Mouse (Mus musculus) forebrain, embryonic 13.5 days (tissue): ENCODE measurements at regions not wholly inside any gene's neighbourhood (a gene's known extent, or its start where the extent isn't known, plus 50 kb on each side); places are given as distances from the start of the nearest gene placed in this dataset.

ENCODE experiments used
- ATAC-seq: fragments of 200-750 bp; cut with Nextera tagmentation; 2 replicates; pipeline ENCODE4 v1.8.0; 2017
- H3K27ac ChIP-seq: fragments of 300-500 bp; sonication (generic); 2 replicates; pipeline ENCODE4 v1.5.1; 2015; ENCODE audit warnings: inconsistent platforms, mild to moderate bottlenecking, moderate library complexity
- H3K27me3 ChIP-seq: fragments of 300-500 bp; sonication (generic); 2 replicates; pipeline ENCODE4 v1.6.1; 2015; ENCODE audit warnings: mild to moderate bottlenecking, inconsistent platforms
- H3K36me3 ChIP-seq: fragments of 300-500 bp; sonication (generic); 2 replicates; pipeline ENCODE4 v1.6.1; 2015; ENCODE audit warnings: mild to moderate bottlenecking, inconsistent platforms; ENCODE audit not compliant: poor library complexity, severe bottlenecking
- H3K4me1 ChIP-seq: fragments of 300-500 bp; sonication (generic); 2 replicates; pipeline ENCODE4 v1.6.1; 2015; ENCODE audit warnings: inconsistent platforms
- H3K4me2 ChIP-seq: fragments of 300-500 bp; sonication (generic); 2 replicates; pipeline ENCODE4 v1.6.1; 2015; ENCODE audit warnings: inconsistent platforms, mild to moderate bottlenecking, moderate library complexity
- H3K4me3 ChIP-seq: fragments of 300-500 bp; sonication (generic); 2 replicates; pipeline ENCODE4 v1.5.1; 2015; ENCODE audit warnings: mild to moderate bottlenecking, inconsistent platforms
- H3K9ac ChIP-seq: fragments of 300-500 bp; sonication (generic); 2 replicates; pipeline ENCODE4 v1.6.1; 2015; ENCODE audit warnings: mild to moderate bottlenecking, inconsistent platforms
- H3K9me3 ChIP-seq: fragments of 300-500 bp; sonication (generic); replicated peaks from 2 replicates; pipeline ENCODE4 v1.6.1; 2016; ENCODE audit warnings: inconsistent platforms
- WGBS: fragments of 180-500 bp; shearing (Covaris S2); methylation state at CpG from one replicate; pipeline ENCODE4 v1.1.7; 2015; 5-methylcytosine and 5-hydroxymethylcytosine counted together

- Histone ChIP-seq H3K4me2 (no peak overlapping the region), H3K4me1 (peaks cover 13% of the 10 kb centered on the region), H3K9me3 (no peaks in the 10 kb centered on the region), H3K36me3 (no peaks in the 10 kb centered on the region), H3K9ac (no peak overlapping the region), H3K27ac (peak overlapping the region; percentile 35), H3K4me3 (no peak overlapping the region), H3K27me3 (no peaks in the 10 kb centered on the region)
- WGBS, result 52% methylated on average over 2 of the region's 2 CpGs
- ATAC-seq, result peak; percentile 93
Observed at GRCm38 (mm10) chr11:14350444-14351135, 248.5 kb upstream of the Pom121l12 start.

GRCm38 (mm10) chr11:14378512-14378911 is 220.6 kb upstream of the Pom121l12 start:
- no peak overlapping the region for H3K27ac ChIP-seq
- H3K36me3 ChIP-seq, result no peaks in the 10 kb centered on the region
- H3K9ac ChIP-seq, result no peak overlapping the region
- 33% methylated on average over 1 of the region's 1 CpGs for WGBS
- H3K9me3 ChIP-seq, result no peaks in the 10 kb centered on the region
- no peak overlapping the region for H3K4me2 ChIP-seq
- no peak overlapping the region for H3K4me3 ChIP-seq
- 0 out of 2 replicates have a peak, but pooled peaks cover 9% of the 10 kb centered on the region for H3K4me1 ChIP-seq
- no peak for ATAC-seq
- no peaks in the 10 kb centered on the region for H3K27me3 ChIP-seq

- peak; percentile 81; the same call in 1 of the 2 replicates for ATAC-seq
- H3K9me3 ChIP-seq, result no peaks in the 10 kb centered on the region
- H3K4me2 ChIP-seq, result no peak overlapping the region
- 0 out of 2 replicates have a peak, but pooled peaks cover 9% of the 10 kb centered on the region for H3K4me1 ChIP-seq
- no peaks in the 10 kb centered on the region for H3K36me3 ChIP-seq
- no peak overlapping the region for H3K9ac ChIP-seq
- no peaks in the 10 kb centered on the region for H3K27me3 ChIP-seq
- 13% methylated on average over 11 of the region's 11 CpGs for WGBS
- H3K27ac ChIP-seq, result no peak overlapping the region
- no peak overlapping the region for H3K4me3 ChIP-seq
Observed at GRCm38 (mm10) chr11:14379763-14380571, 219.1 kb upstream of the Pom121l12 start.

GRCm38 (mm10) chr11:14380572-14380958 is 218.5 kb upstream of the Pom121l12 start:
- H3K9ac ChIP-seq, result no peak overlapping the region
- no peak overlapping the region for H3K4me3 ChIP-seq
- WGBS, result 84% methylated on average over 1 of the region's 1 CpGs
- 0 out of 2 replicates have a peak, but pooled peaks cover 9% of the 10 kb centered on the region for H3K4me1 ChIP-seq
- ATAC-seq, result 0 out of 2 replicates have a peak, but pooled peaks have one; percentile 14
- no peak overlapping the region for H3K4me2 ChIP-seq
- no peaks in the 10 kb centered on the region for H3K9me3 ChIP-seq
- H3K36me3 ChIP-seq, result no peaks in the 10 kb centered on the region
- no peaks in the 10 kb centered on the region for H3K27me3 ChIP-seq
- H3K27ac ChIP-seq, result no peak overlapping the region

- Histone ChIP-seq H3K9me3 (no peaks in the 10 kb centered on the region), H3K27me3 (no peaks in the 10 kb centered on the region), H3K4me1 (no peaks in the 10 kb centered on the region), H3K4me2 (no peak overlapping the region), H3K4me3 (no peak overlapping the region), H3K27ac (no peak overlapping the region), H3K9ac (no peak overlapping the region), H3K36me3 (no peaks in the 10 kb centered on the region)
- WGBS, result 80% methylated on average over 3 of the region's 3 CpGs
- 0 out of 2 replicates have a peak, but pooled peaks have one; percentile 6 for ATAC-seq
Observed at GRCm38 (mm10) chr11:14387055-14387584, 212.0 kb upstream of the Pom121l12 start.

- ATAC-seq, result peak; percentile 66; the same call in 1 of the 2 replicates
Observed at GRCm38 (mm10) chr11:14387720-14388119, 211.4 kb upstream of the Pom121l12 start.

More at GRCm38 (mm10) chr11:14387720-14388119, 211.4 kb upstream of the Pom121l12 start:
- H3K4me1 ChIP-seq, result no peaks in the 10 kb centered on the region
- no peak overlapping the region for H3K27ac ChIP-seq
- no peak overlapping the region for H3K4me3 ChIP-seq
- 79% methylated on average over 5 of the region's 5 CpGs for WGBS
- no peaks in the 10 kb centered on the region for H3K27me3 ChIP-seq
- H3K4me2 ChIP-seq, result no peak overlapping the region
- no peaks in the 10 kb centered on the region for H3K9me3 ChIP-seq
- H3K9ac ChIP-seq, result no peak overlapping the region
- H3K36me3 ChIP-seq, result no peaks in the 10 kb centered on the region
